Mouse (Mus musculus): Measurements from ENCODE around the gene Men1.

The Men1 gene

GRCm38 (mm10) chr19:6390251-6390650 lies 55.5 kb downstream of the Men1 start:
- DNase-seq (ENCODE audit: low read depth, low spot score), result no peak

Data from brain, embryonic 18.5 days (tissue).